Mouse (Mus musculus) 416B (cell line): Measurements from ENCODE around the gene Abca8a.
"Not testable (repeated sequence)": the region's sequence is repeated elsewhere in the genome, so short reads cannot be mapped to it uniquely, and the experiment has no call there.

Experiments used
- DNase-seq: peaks from one replicate; pipeline ENCODE4 v3.0.0; 2011; ENCODE audit warnings: low read depth

Gene Abca8a

GRCm38 (mm10) chr11:109987460-109988072, 108.2 kb downstream of the Abca8a start:
- not testable (repeated sequence) for DNase-seq

- DNase-seq: no peak
These were observed 113.9 kb downstream of the Abca8a start for GRCm38 (mm10) chr11:109981872-109982271.
